Mouse (Mus musculus): ENCODE results near the gene Rab5if. TPM values are rescaled to one million over a fixed set of nuclear protein-coding genes. Genes with fewer than 3 reads are reported as not detected.
"Not testable (repeated sequence)": the region's sequence is repeated elsewhere in the genome, so short reads cannot be mapped to it uniquely, and the experiment has no call there.

Gene Rab5if
- polyA plus RNA-seq, 1 experiment from 2014 or later: 276 TPM

GRCm38 (mm10) chr2:156847653-156848052 lies 15.3 kb upstream of the Rab5if start:
- peaks cover 28% of the 10 kb centered on the region for H3K4me1 ChIP-seq (replicated peaks; ENCODE audit: control insufficient read depth, insufficient read depth, low read length)
- no peak overlapping the region for H3K4me2 ChIP-seq (ENCODE audit: low read length)
- no peaks in the 10 kb centered on the region for H3K9me3 ChIP-seq (ENCODE audit: control insufficient read depth, low read length)
- no peak overlapping the region for H3K9ac ChIP-seq (ENCODE audit: low read length)
- no peaks in the 10 kb centered on the region for H3K27me3 ChIP-seq (replicated peaks; ENCODE audit: control insufficient read depth, insufficient read depth, low read length)
- peaks cover 76% of the 10 kb centered on the region for H3K36me3 ChIP-seq (ENCODE audit: control insufficient read depth, insufficient read depth, low read length)
- H3K4me3 ChIP-seq (ENCODE audit: low read depth, low read length): no peak overlapping the region
- 71% methylated on average over 6 of the region's 6 CpGs for WGBS
- DNase-seq (ENCODE audit: low spot score) (no peak), ATAC-seq (replicated peaks; ENCODE audit: low FRiP score, low TSS enrichment, low read depth) (no peak)
- no peak overlapping the region for H3K27ac ChIP-seq (ENCODE audit: low read depth)

GRCm38 (mm10) chr2:156848526-156849182 lies 14.3 kb upstream of the Rab5if start:
- H3K9me3 ChIP-seq (ENCODE audit: control insufficient read depth, low read length): no peaks in the 10 kb centered on the region
- ATAC-seq (replicated peaks; ENCODE audit: low FRiP score, low TSS enrichment, low read depth) (no peak), DNase-seq (ENCODE audit: low spot score) (no peak)
- no peaks in the 10 kb centered on the region for H3K27me3 ChIP-seq (replicated peaks; ENCODE audit: control insufficient read depth, insufficient read depth, low read length)
- 86% methylated on average over 6 of the region's 6 CpGs for WGBS
- H3K27ac ChIP-seq (ENCODE audit: low read depth): no peak overlapping the region
- no peak overlapping the region for H3K9ac ChIP-seq (ENCODE audit: low read length)
- H3K36me3 ChIP-seq (ENCODE audit: control insufficient read depth, insufficient read depth, low read length): peaks cover 79% of the 10 kb centered on the region
- peaks cover 18% of the 10 kb centered on the region for H3K4me1 ChIP-seq (replicated peaks; ENCODE audit: control insufficient read depth, insufficient read depth, low read length)
- H3K4me2 ChIP-seq (ENCODE audit: low read length): no peak overlapping the region
- no peak overlapping the region for H3K4me3 ChIP-seq (ENCODE audit: low read depth, low read length)

GRCm38 (mm10) chr2:156850505-156850904 lies 12.4 kb upstream of the Rab5if start:
- DNase-seq (ENCODE audit: low spot score): no peak
- 89% methylated on average over 5 of the region's 5 CpGs for WGBS
- H3K36me3 ChIP-seq (ENCODE audit: control insufficient read depth, insufficient read depth, low read length): peaks cover 73% of the 10 kb centered on the region

GRCm38 (mm10) chr2:156853584-156853983 lies 9.3 kb upstream of the Rab5if start:
- not testable (repeated sequence) for H3K4me2 ChIP-seq (ENCODE audit: low read length); DNase-seq (ENCODE audit: low spot score); ATAC-seq (replicated peaks; ENCODE audit: low FRiP score, low TSS enrichment, low read depth); H3K27ac ChIP-seq (ENCODE audit: low read depth); H3K9ac ChIP-seq (ENCODE audit: low read length); H3K4me3 ChIP-seq (ENCODE audit: low read depth, low read length); H3K4me1 ChIP-seq (replicated peaks; ENCODE audit: control insufficient read depth, insufficient read depth, low read length); H3K9me3 ChIP-seq (ENCODE audit: control insufficient read depth, low read length); H3K27me3 ChIP-seq (replicated peaks; ENCODE audit: control insufficient read depth, insufficient read depth, low read length)
- 94% methylated on average over 8 of the region's 13 CpGs for WGBS
- peaks cover 67% of the 10 kb centered on the region for H3K36me3 ChIP-seq (ENCODE audit: control insufficient read depth, insufficient read depth, low read length)

More at GRCm38 (mm10) chr2:156850505-156850904, 12.4 kb upstream of the Rab5if start:
- H3K4me2 ChIP-seq (ENCODE audit: low read length): no peak overlapping the region
- peaks cover under 1% of the 10 kb centered on the region; the same call in 1 of the 2 replicates for H3K4me1 ChIP-seq (replicated peaks; ENCODE audit: control insufficient read depth, insufficient read depth, low read length)
- no peaks in the 10 kb centered on the region for H3K27me3 ChIP-seq (replicated peaks; ENCODE audit: control insufficient read depth, insufficient read depth, low read length)
- no peak overlapping the region for H3K9ac ChIP-seq (ENCODE audit: low read length)
- ATAC-seq (replicated peaks; ENCODE audit: low FRiP score, low TSS enrichment, low read depth): no peak
- no peak overlapping the region for H3K4me3 ChIP-seq (ENCODE audit: low read depth, low read length)
- H3K27ac ChIP-seq (ENCODE audit: low read depth): no peak overlapping the region
- H3K9me3 ChIP-seq (ENCODE audit: control insufficient read depth, low read length): no peaks in the 10 kb centered on the region

GRCm38 (mm10) chr2:156853999-156854771 lies 8.7 kb upstream of the Rab5if start:
- DNase-seq (ENCODE audit: low spot score); H3K4me3 ChIP-seq (ENCODE audit: low read depth, low read length); H3K27me3 ChIP-seq (replicated peaks; ENCODE audit: control insufficient read depth, insufficient read depth, low read length); H3K9me3 ChIP-seq (ENCODE audit: control insufficient read depth, low read length); ATAC-seq (replicated peaks; ENCODE audit: low FRiP score, low TSS enrichment, low read depth); H3K27ac ChIP-seq (ENCODE audit: low read depth); H3K9ac ChIP-seq (ENCODE audit: low read length); H3K4me2 ChIP-seq (ENCODE audit: low read length): not testable (repeated sequence)
- Histone ChIP-seq H3K36me3 (ENCODE audit: control insufficient read depth, insufficient read depth, low read length) (peaks cover 61% of the 10 kb centered on the region), H3K4me1 (replicated peaks; ENCODE audit: control insufficient read depth, insufficient read depth, low read length) (peaks cover 15% of the 10 kb centered on the region)
- 52% methylated on average over 13 of the region's 13 CpGs for WGBS

- Histone ChIP-seq H3K36me3 (ENCODE audit: control insufficient read depth, insufficient read depth, low read length) (peaks cover 41% of the 10 kb centered on the region), H3K27ac (ENCODE audit: low read depth) (no peak overlapping the region), H3K4me1 (replicated peaks; ENCODE audit: control insufficient read depth, insufficient read depth, low read length) (peaks cover 18% of the 10 kb centered on the region), H3K4me2 (ENCODE audit: low read length) (no peak overlapping the region), H3K9me3 (ENCODE audit: control insufficient read depth, low read length) (no peaks in the 10 kb centered on the region), H3K4me3 (ENCODE audit: low read depth, low read length) (no peak overlapping the region), H3K27me3 (replicated peaks; ENCODE audit: control insufficient read depth, insufficient read depth, low read length) (no peaks in the 10 kb centered on the region), H3K9ac (ENCODE audit: low read length) (no peak overlapping the region)
- no peak for DNase-seq (ENCODE audit: low spot score)
- no peak for ATAC-seq (replicated peaks; ENCODE audit: low FRiP score, low TSS enrichment, low read depth)
- 94% methylated on average over 1 of the region's 1 CpGs for WGBS
These were observed 6.6 kb upstream of the Rab5if start for GRCm38 (mm10) chr2:156856311-156856710.

- no peak overlapping the region for H3K27ac ChIP-seq (ENCODE audit: low read depth)
- H3K36me3 ChIP-seq (ENCODE audit: control insufficient read depth, insufficient read depth, low read length): peaks cover 31% of the 10 kb centered on the region
- no peak overlapping the region for H3K9ac ChIP-seq (ENCODE audit: low read length)
- H3K9me3 ChIP-seq (ENCODE audit: control insufficient read depth, low read length): no peaks in the 10 kb centered on the region
- no peaks in the 10 kb centered on the region for H3K27me3 ChIP-seq (replicated peaks; ENCODE audit: control insufficient read depth, insufficient read depth, low read length)
- DNase-seq (ENCODE audit: low spot score) (no peak), ATAC-seq (replicated peaks; ENCODE audit: low FRiP score, low TSS enrichment, low read depth) (no peak)
- 68% methylated on average over 3 of the region's 3 CpGs for WGBS
- peaks cover 23% of the 10 kb centered on the region for H3K4me1 ChIP-seq (replicated peaks; ENCODE audit: control insufficient read depth, insufficient read depth, low read length)
- H3K4me2 ChIP-seq (ENCODE audit: low read length): no peak overlapping the region
- H3K4me3 ChIP-seq (ENCODE audit: low read depth, low read length): no peak overlapping the region
These were observed 5.5 kb upstream of the Rab5if start for GRCm38 (mm10) chr2:156857385-156857791.

GRCm38 (mm10) chr2:156857835-156858234 lies 5.1 kb upstream of the Rab5if start, which contains the start of gene 4930518I15Rik:
4930518I15Rik (minus strand) TSS chr2:156857946.
- peaks cover 23% of the 10 kb centered on the region for H3K4me1 ChIP-seq (replicated peaks; ENCODE audit: control insufficient read depth, insufficient read depth, low read length)
- no peak for DNase-seq (ENCODE audit: low spot score)
- no peak within 1 kb of the TSS for H3K4me2 ChIP-seq (ENCODE audit: low read length)
- H3K27ac ChIP-seq (ENCODE audit: low read depth): peak within 1 kb of the TSS; percentile 71
- ATAC-seq (replicated peaks; ENCODE audit: low FRiP score, low TSS enrichment, low read depth): no peak
- no peak within 1 kb of the TSS for H3K4me3 ChIP-seq (ENCODE audit: low read depth, low read length)
- WGBS: 90% methylated on average over 2 of the region's 2 CpGs
- H3K9me3 ChIP-seq (ENCODE audit: control insufficient read depth, low read length): no peaks in the 10 kb centered on the region
- no peaks in the 10 kb centered on the region for H3K27me3 ChIP-seq (replicated peaks; ENCODE audit: control insufficient read depth, insufficient read depth, low read length)
- no peak within 1 kb of the TSS for H3K9ac ChIP-seq (ENCODE audit: low read length)
- H3K36me3 ChIP-seq (ENCODE audit: control insufficient read depth, insufficient read depth, low read length): peaks cover 26% of the 10 kb centered on the region
